Mouse (Mus musculus): ENCODE data around the gene Ankrd13a. TPM values are rescaled to one million over a fixed set of nuclear protein-coding genes. Genes with fewer than 3 reads are reported as not detected.

The Ankrd13a gene
- polyA plus RNA-seq, 1 experiment = not detected

- no peak overlapping the region for H3K4me3 ChIP-seq (ENCODE audit: insufficient read depth, low read depth, low read length)
- TF ChIP-seq CTCF (IDR thresholded peaks at IDR 0.05; ENCODE audit: insufficient read depth, low read depth, low read length) = no peak
- no peak for TF ChIP-seq POLR2A (IDR thresholded peaks at IDR 0.05; ENCODE audit: insufficient read depth, low read depth, low read length)
- no peak overlapping the region for H3K27ac ChIP-seq (ENCODE audit: insufficient read depth, low read depth, low read length)
- H3K4me1 ChIP-seq (ENCODE audit: control insufficient read depth, insufficient read depth, low read length) = peaks cover 10% of the 10 kb centered on the region
- 21% methylated on average over 8 of the region's 8 CpGs for WGBS
These were observed 26.6 kb downstream of the Ankrd13a start for GRCm38 (mm10) chr5:114801049-114801448.

GRCm38 (mm10) chr5:114801841-114802240 lies 27.4 kb downstream of the Ankrd13a start:
- TF ChIP-seq CTCF (IDR thresholded peaks at IDR 0.05; ENCODE audit: insufficient read depth, low read depth, low read length) (no peak), POLR2A (IDR thresholded peaks at IDR 0.05; ENCODE audit: insufficient read depth, low read depth, low read length) (no peak)
- 89% methylated on average over 6 of the region's 6 CpGs for WGBS
- peaks cover 5% of the 10 kb centered on the region; the same call in 1 of the 2 replicates for H3K4me1 ChIP-seq (ENCODE audit: control insufficient read depth, insufficient read depth, low read length)

GRCm38 (mm10) chr5:114803231-114803630 lies 28.8 kb downstream of the Ankrd13a start:
- WGBS = 91% methylated on average over 13 of the region's 13 CpGs
- H3K4me3 ChIP-seq (ENCODE audit: insufficient read depth, low read depth, low read length) = no peak overlapping the region
- H3K27ac ChIP-seq (ENCODE audit: insufficient read depth, low read depth, low read length) = no peak overlapping the region
- TF ChIP-seq POLR2A (IDR thresholded peaks at IDR 0.05; ENCODE audit: insufficient read depth, low read depth, low read length) (no peak), CTCF (IDR thresholded peaks at IDR 0.05; ENCODE audit: insufficient read depth, low read depth, low read length) (no peak)
- H3K4me1 ChIP-seq (ENCODE audit: control insufficient read depth, insufficient read depth, low read length) = peaks cover 7% of the 10 kb centered on the region

More at GRCm38 (mm10) chr5:114801841-114802240, 27.4 kb downstream of the Ankrd13a start:
- Histone ChIP-seq H3K27ac (ENCODE audit: insufficient read depth, low read depth, low read length) (no peak overlapping the region), H3K4me3 (ENCODE audit: insufficient read depth, low read depth, low read length) (no peak overlapping the region)

GRCm38 (mm10) chr5:114804335-114804734 lies 29.9 kb downstream of the Ankrd13a start:
- TF ChIP-seq CTCF (IDR thresholded peaks at IDR 0.05; ENCODE audit: insufficient read depth, low read depth, low read length) = no peak
- TF ChIP-seq POLR2A (IDR thresholded peaks at IDR 0.05; ENCODE audit: insufficient read depth, low read depth, low read length) = no peak
- Histone ChIP-seq H3K27ac (ENCODE audit: insufficient read depth, low read depth, low read length) (no peak overlapping the region), H3K4me3 (ENCODE audit: insufficient read depth, low read depth, low read length) (no peak overlapping the region), H3K4me1 (ENCODE audit: control insufficient read depth, insufficient read depth, low read length) (peaks cover 8% of the 10 kb centered on the region)
- 86% methylated on average over 13 of the region's 13 CpGs for WGBS

GRCm38 (mm10) chr5:114804958-114805357 lies 30.5 kb downstream of the Ankrd13a start:
- 24% methylated on average over 3 of the region's 3 CpGs for WGBS
- TF ChIP-seq CTCF (IDR thresholded peaks at IDR 0.05; ENCODE audit: insufficient read depth, low read depth, low read length) = peak; percentile 36; the same call in 1 of the 2 replicates
- no peak for TF ChIP-seq POLR2A (IDR thresholded peaks at IDR 0.05; ENCODE audit: insufficient read depth, low read depth, low read length)
- Histone ChIP-seq H3K27ac (ENCODE audit: insufficient read depth, low read depth, low read length) (no peak overlapping the region), H3K4me1 (ENCODE audit: control insufficient read depth, insufficient read depth, low read length) (peaks cover 13% of the 10 kb centered on the region), H3K4me3 (ENCODE audit: insufficient read depth, low read depth, low read length) (no peak overlapping the region)

- 59% methylated on average over 15 of the region's 15 CpGs for WGBS
These were observed 31.2 kb downstream of the Ankrd13a start for GRCm38 (mm10) chr5:114805436-114806350.

GRCm38 (mm10) chr5:114806636-114807035 lies 32.2 kb downstream of the Ankrd13a start:
- H3K4me1 ChIP-seq (ENCODE audit: control insufficient read depth, insufficient read depth, low read length) = peaks cover 13% of the 10 kb centered on the region
- TF ChIP-seq CTCF (IDR thresholded peaks at IDR 0.05; ENCODE audit: insufficient read depth, low read depth, low read length) (no peak), POLR2A (IDR thresholded peaks at IDR 0.05; ENCODE audit: insufficient read depth, low read depth, low read length) (no peak)
- H3K27ac ChIP-seq (ENCODE audit: insufficient read depth, low read depth, low read length) = no peak overlapping the region
- no peak overlapping the region for H3K4me3 ChIP-seq (ENCODE audit: insufficient read depth, low read depth, low read length)
- 73% methylated on average over 8 of the region's 8 CpGs for WGBS

More at GRCm38 (mm10) chr5:114805436-114806350, 31.2 kb downstream of the Ankrd13a start:
- Histone ChIP-seq H3K27ac (ENCODE audit: insufficient read depth, low read depth, low read length) (no peak overlapping the region), H3K4me3 (ENCODE audit: insufficient read depth, low read depth, low read length) (no peak overlapping the region), H3K4me1 (ENCODE audit: control insufficient read depth, insufficient read depth, low read length) (peaks cover 13% of the 10 kb centered on the region)
- no peak for TF ChIP-seq CTCF (IDR thresholded peaks at IDR 0.05; ENCODE audit: insufficient read depth, low read depth, low read length)
- TF ChIP-seq POLR2A (IDR thresholded peaks at IDR 0.05; ENCODE audit: insufficient read depth, low read depth, low read length) = no peak

GRCm38 (mm10) chr5:114807063-114807462 lies 32.6 kb downstream of the Ankrd13a start:
- 32% methylated on average over 9 of the region's 9 CpGs for WGBS
- Histone ChIP-seq H3K4me1 (ENCODE audit: control insufficient read depth, insufficient read depth, low read length) (peaks cover 14% of the 10 kb centered on the region), H3K4me3 (ENCODE audit: insufficient read depth, low read depth, low read length) (no peak overlapping the region), H3K27ac (ENCODE audit: insufficient read depth, low read depth, low read length) (no peak overlapping the region)
- TF ChIP-seq POLR2A (IDR thresholded peaks at IDR 0.05; ENCODE audit: insufficient read depth, low read depth, low read length) (no peak), CTCF (IDR thresholded peaks at IDR 0.05; ENCODE audit: insufficient read depth, low read depth, low read length) (no peak)

GRCm38 (mm10) chr5:114807468-114807867 lies 33.0 kb downstream of the Ankrd13a start:
- TF ChIP-seq POLR2A (IDR thresholded peaks at IDR 0.05; ENCODE audit: insufficient read depth, low read depth, low read length) = no peak
- TF ChIP-seq CTCF (IDR thresholded peaks at IDR 0.05; ENCODE audit: insufficient read depth, low read depth, low read length) = no peak
- 17% methylated on average over 8 of the region's 8 CpGs for WGBS
- peaks cover 18% of the 10 kb centered on the region for H3K4me1 ChIP-seq (ENCODE audit: control insufficient read depth, insufficient read depth, low read length)
- no peak overlapping the region for H3K4me3 ChIP-seq (ENCODE audit: insufficient read depth, low read depth, low read length)
- no peak overlapping the region for H3K27ac ChIP-seq (ENCODE audit: insufficient read depth, low read depth, low read length)

Measured in olfactory bulb, adult 2 months (tissue).